Mouse (Mus musculus): Measurements from ENCODE around the gene Pdhx.

GRCm38 (mm10) chr2:102975358-102975945 is 97.9 kb downstream of the Pdhx start:
- no peak for TF ChIP-seq POLR2A (IDR thresholded peaks at IDR 0.05; ENCODE audit: low read depth, low read length)
- TF ChIP-seq CTCF (IDR thresholded peaks at IDR 0.05; ENCODE audit: borderline replicate concordance, insufficient read depth, low read length): no peak
